Mouse (Mus musculus): Measurements from ENCODE around the gene Fam98a.

The Fam98a gene

GRCm38 (mm10) chr17:75522347-75523065, 29.2 kb downstream of the Fam98a start:
- DNase-seq (ENCODE audit: inconsistent ontology term), result no peak

GRCm38 (mm10) chr17:75521236-75521842, 30.4 kb downstream of the Fam98a start:
- DNase-seq (ENCODE audit: inconsistent ontology term), result no peak

DNA sequence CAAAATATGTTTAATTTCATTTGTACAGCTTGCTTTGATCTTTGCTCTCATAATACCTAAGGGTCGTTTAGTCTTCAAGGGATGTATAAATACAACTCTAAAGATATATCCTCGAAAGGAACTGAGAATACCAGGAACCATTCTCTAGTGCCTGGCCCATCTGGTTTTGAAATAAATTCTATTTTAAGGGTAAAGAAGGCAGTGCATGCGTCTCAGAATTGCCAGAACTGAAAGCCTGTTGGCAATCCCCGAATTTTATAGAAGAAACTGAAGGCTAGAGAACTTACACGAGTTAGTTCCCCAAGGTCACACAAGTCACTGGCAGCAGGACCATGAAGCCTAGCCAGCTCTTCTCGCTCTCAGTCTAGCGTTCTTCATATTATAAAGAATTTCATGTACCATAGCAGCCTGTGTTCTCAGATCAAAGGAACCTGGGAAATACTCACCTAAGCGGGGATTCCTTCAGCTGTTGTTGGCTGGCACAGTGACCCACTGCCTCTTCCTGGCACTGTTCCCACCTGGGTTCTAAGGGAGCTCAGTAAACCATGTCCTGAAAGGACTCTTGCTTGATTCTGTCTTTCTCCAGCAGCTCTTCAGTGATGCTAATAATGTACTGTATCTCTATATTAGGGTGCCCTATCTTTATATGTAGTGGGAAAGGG, 32.4 kb downstream of the Fam98a start:
- no peak for DNase-seq (ENCODE audit: inconsistent ontology term)

DNA sequence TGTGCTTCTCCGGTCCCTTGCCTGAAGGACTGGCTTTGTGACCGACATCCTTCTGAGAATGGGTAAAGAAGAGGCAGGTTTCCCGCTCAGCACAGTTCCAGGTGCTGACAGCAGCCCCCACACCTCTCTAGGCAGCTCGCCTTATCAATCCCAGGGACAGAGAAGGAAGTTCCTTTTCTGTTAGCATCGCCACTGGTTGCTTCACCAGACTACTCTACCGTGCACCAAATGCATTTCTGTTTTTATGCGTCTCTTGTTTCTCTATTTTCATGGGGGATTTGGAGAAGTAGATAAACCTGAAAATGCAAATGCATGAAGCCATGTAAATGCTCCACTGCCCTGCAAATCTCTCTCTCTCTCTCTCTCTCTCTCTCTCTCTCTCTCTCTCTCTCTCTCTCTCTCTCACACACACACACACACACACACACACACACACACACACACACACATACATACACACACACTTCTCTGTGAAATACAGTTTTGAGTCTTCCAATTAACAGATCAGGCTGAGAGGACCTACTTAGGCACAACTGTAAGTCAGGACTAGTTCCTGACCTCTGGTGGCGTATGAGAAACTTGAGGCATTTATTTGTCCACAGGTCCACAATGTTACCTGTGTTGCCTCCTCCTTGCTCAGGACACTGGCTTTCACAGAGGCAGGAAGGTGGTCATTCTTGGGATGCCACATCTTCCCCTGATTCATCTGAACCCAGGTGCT, 33.4 kb downstream of the Fam98a start:
- DNase-seq (ENCODE audit: inconsistent ontology term), result no peak

- no peak for DNase-seq (ENCODE audit: inconsistent ontology term)
Measured at GRCm38 (mm10) chr17:75516591-75516990, 35.2 kb downstream of the Fam98a start.

- no peak for DNase-seq (ENCODE audit: inconsistent ontology term)
Measured at GRCm38 (mm10) chr17:75509257-75509656, 42.5 kb downstream of the Fam98a start.

- no peak for DNase-seq (ENCODE audit: inconsistent ontology term)
Measured at GRCm38 (mm10) chr17:75506708-75507641, 44.8 kb downstream of the Fam98a start.

DNA sequence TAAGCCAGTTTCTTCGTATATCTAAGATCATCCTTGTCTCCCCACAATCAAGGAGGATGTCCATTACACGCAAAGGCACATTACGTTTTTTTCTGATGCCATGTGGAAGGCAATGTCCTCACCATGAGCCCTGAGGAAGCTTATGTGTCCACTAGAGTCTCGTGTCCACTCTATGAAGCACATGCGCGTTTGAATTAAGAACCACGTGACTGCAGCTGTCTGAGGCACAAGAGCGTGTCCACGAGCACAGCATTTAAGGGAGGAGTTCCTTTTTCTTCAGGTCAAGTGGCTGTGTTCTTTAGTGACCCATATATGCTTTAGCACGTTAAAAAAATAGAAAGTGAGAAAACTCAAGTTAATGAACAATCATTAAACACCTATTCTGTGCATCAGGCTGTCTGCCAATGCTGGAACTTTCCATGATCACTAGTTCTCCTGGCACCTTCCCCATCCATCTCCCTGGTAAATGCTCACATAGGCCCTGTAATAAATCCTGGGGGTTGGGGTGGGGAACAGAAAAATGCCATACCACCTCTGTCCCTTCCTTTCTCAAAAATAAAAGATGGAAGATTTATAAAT, 45.6 kb downstream of the Fam98a start:
- DNase-seq (ENCODE audit: inconsistent ontology term), result no peak

- no peak for DNase-seq (ENCODE audit: inconsistent ontology term)
Measured at GRCm38 (mm10) chr17:75505053-75505452, 46.7 kb downstream of the Fam98a start.

DNA sequence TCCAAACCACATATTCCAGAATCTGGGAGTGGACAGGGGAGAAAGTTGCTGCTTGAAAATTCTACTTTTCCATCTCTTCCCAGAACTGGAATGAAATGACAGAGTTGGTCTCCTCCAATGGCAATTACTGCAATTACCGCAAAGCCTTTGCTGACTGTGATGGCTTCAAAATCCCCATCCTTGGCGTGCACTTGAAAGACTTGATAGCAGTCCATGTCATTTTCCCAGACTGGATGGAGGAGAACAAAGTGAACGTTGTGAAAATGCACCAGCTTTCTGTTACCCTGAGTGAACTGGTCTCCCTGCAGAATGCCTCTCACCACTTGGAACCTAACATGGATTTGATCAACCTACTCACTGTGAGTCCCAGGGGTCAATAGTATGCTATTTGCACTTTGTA, 48.7 kb downstream of the Fam98a start:
- peak; percentile 64 for DNase-seq (ENCODE audit: inconsistent ontology term)

- no peak for DNase-seq (ENCODE audit: inconsistent ontology term)
Measured at GRCm38 (mm10) chr17:75498241-75498651, 53.5 kb downstream of the Fam98a start.

GRCm38 (mm10) chr17:75495213-75495612, 56.5 kb downstream of the Fam98a start:
- no peak for DNase-seq (ENCODE audit: inconsistent ontology term)
